Mouse (Mus musculus): ENCODE measurements around the gene Zfp106.

DNA sequence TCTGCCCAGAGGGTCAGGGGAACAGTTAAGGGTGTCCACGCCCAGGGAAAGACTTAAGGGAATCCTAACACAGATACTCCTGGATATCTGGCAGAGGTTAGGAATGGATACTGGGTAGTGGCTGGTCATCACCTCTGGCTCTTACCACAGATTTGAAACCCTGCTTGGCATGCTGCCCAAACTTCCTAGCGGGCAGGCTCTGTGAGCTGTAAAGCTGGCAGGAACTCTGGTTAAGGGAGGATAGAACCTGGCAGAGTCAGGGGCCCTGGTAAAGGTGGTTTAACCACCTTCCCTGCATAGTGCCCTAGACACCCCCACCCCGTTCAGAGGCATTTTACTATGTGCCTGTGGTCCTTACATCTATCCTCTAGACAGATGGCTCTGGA lies 61.0 kb downstream of the Zfp106 start:
- no peak for TF ChIP-seq CTCF (conservative IDR thresholded peaks at IDR 0.05; ENCODE audit: insufficient read depth, insufficient read length, low read depth, low read length)
- TF ChIP-seq POLR2A (IDR thresholded peaks at IDR 0.05; ENCODE audit: low read depth, low read length): no peak

Measured in kidney, adult 2 months (tissue).